Mouse (Mus musculus) T-helper 2 cell (primary cell): ENCODE data around the gene Prkag2.
"Not testable (repeated sequence)": the region's sequence is repeated elsewhere in the genome, so short reads cannot be mapped to it uniquely, and the experiment has no call there.

ENCODE experiments used
- in situ Hi-C: fragments of 300-600 bp; cut with MboI, MseI; formaldehyde crosslinking; loops from one replicate; pipeline ENCODE4 v1.15.1; 2025; ENCODE audit warnings: high pct_unique_total_duplicates

The Prkag2 gene

GRCm38 (mm10) chr5:24831912-24832311, 268.5 kb downstream of the Prkag2 start:
- in situ Hi-C loops, result loop anchor here (10.0 to 25.0 kb wide), 2 partner anchors 693 to 1395 kb away; partner anchors contain the start of gene Kmt2e

DNA sequence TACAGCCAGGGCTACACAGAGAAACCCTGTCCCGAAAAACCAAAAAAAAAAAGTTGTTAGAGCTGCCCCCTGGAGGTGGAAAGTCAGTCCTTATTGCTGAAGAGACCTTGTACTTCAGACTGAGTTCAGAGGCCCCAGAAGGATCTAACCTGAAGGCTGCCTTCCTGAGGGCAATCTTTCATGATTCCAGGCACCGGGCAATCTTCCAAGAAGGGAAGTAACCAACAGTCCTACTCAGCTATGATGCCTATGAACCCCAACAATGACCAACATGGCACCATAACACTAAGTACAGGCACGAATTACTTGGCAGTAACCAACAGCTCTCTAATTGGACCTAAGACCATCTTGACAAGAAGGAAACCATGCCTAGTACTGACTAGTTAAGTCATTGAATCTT, 272.0 kb downstream of the Prkag2 start:
- in situ Hi-C loops, result loop anchor here (5.0 to 25.0 kb wide), 2 partner anchors 141 to 1391 kb away; partner anchors contain the start of genes Kmt2e and Nub1

DNA sequence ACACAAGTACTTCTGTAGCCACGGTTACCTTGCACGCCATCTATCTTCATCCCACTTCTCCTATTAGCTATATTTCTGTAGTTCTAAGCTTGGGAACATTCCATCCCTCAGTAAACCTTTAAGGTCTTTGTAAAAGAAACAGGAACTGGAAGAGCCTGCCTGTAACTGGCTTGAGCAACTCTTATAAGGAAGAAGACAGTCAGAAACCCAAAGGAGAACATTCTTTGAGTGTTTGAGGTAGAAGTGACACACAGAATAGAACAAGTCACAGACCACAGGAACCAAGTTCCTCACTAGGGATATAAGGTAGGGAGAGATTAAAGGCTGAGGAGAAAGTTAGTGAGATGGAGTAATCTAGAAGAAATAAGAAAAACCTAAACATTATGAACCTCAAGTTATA, 273.3 kb downstream of the Prkag2 start:
- in situ Hi-C loops, result loop anchor here (5.0 to 25.0 kb wide), 2 partner anchors 140 to 1390 kb away; partner anchors contain the start of genes Kmt2e and Nub1

- in situ Hi-C loops, result loop anchor here (5.0 to 25.0 kb wide), 2 partner anchors 139 to 1389 kb away; partner anchors contain the start of genes Kmt2e and Nub1
Measured at GRCm38 (mm10) chr5:24826056-24826770, 274.2 kb downstream of the Prkag2 start.

- in situ Hi-C loops, result loop anchor here (5.0 to 25.0 kb wide), 2 partner anchors 138 to 1388 kb away; partner anchors contain the start of genes Kmt2e and Nub1
Measured at GRCm38 (mm10) chr5:24825365-24826055, 274.9 kb downstream of the Prkag2 start.

DNA sequence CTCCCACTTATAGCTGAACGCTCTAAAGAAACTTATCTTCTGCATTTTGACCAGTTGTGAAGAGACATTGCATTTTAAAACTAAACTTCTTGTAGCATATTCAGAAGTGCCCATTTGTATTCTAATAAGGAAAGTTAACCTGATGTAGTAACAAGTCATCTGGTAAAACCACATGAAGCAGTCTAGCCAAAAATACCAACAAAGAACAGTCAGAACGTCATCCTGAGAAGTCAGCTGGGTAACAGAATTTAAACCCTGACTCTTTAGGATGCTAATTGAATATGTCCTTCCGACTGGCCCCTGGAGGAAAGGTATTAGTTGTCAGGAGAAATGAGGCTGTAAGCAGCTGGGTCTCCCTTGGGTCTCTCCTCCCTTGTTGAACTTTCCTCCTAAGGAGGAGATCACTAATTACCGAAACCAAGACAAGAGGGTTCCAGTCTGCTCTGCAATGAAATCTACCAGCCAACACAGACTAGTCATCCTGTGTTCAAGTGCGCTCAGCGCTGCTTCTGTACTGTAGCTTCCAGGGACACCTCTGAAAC, 276.5 kb downstream of the Prkag2 start:
- in situ Hi-C loops, result no loop called here

DNA sequence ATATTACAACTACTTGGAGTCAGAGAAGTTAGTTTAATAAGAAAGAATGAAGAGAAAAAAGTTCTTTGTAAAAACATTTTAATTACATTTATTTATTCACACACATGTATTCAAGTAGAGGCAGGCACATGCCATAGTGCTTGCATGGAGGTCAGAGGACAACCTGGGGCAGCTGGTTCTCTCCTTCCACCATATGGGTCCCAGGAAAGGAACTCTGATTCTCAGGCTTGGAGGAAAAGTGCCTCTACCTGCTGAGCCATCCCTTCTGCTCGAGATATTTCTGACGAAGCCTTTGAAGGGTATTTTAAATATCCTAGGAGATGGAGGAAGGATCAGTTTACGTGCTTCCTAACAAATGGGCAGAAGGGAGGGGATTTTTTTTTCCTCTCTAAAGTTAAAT, 277.7 kb downstream of the Prkag2 start:
- in situ Hi-C loops, result no loop called here

DNA sequence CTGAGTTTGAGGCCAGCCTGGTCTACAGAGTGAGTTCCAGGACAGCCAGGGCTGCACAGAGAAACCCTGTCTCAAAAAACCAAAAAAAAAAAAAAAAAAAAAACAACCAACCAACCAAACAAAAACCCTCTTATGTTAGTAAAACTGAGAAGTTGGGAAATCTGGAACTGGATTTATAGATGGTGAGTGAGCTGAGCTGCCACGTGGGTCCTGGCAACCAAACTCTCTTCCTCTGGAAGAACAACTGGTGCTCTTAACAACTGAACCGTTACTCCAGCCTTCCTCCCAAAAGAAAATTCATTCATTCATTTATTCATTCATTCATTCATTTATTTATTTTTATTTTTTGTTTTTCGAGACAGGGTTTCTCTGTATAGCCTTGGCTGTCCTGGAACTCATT, 278.2 kb downstream of the Prkag2 start:
- in situ Hi-C loops, result not testable (repeated sequence)

- in situ Hi-C loops, result no loop called here
Measured at GRCm38 (mm10) chr5:24821403-24821841, 279.0 kb downstream of the Prkag2 start.

GRCm38 (mm10) chr5:24820627-24821026, 279.8 kb downstream of the Prkag2 start:
- in situ Hi-C loops, result no loop called here

DNA sequence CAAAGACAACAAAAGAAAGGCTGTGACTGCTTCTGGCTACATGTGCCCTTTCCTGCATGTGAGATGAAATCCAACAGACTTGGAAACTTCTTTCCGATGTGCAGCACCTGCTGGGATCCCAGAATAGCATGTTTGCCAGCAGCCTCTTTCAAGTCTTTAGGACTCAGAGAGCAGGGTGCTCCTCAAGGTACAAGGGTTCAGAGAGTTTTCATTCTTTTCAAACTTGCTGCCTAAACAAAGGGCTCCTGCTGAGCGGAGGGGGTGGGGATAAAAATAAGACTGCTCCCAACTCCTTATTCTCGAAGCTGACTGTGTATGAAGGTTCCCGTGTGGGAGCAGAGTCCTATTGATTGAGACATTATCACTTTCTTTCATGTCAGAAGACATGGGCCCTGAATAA, 283.3 kb downstream of the Prkag2 start:
- in situ Hi-C loops, result loop anchor here (10.0 kb wide), 1 partner anchor 152 kb away; no protein-coding TSS in a partner anchor

GRCm38 (mm10) chr5:24813946-24814345, 286.5 kb downstream of the Prkag2 start:
- in situ Hi-C loops, result loop anchor here (10.0 kb wide), 1 partner anchor 149 kb away; no protein-coding TSS in a partner anchor

- in situ Hi-C loops, result loop anchor here (10.0 kb wide), 1 partner anchor 148 kb away; no protein-coding TSS in a partner anchor
Measured at GRCm38 (mm10) chr5:24813005-24813404, 287.4 kb downstream of the Prkag2 start.
